Mouse (Mus musculus) cortical plate, adult 2 months (tissue): ENCODE data around the gene Ly6g5c. TPM values are rescaled to one million over a fixed set of nuclear protein-coding genes. Genes with fewer than 3 reads are reported as not detected.

Experiments used
- H3K27ac ChIP-seq: fragments of 200-500 bp; 2 replicates; pipeline ENCODE4 v1.5.1; 2012; ENCODE audit warnings: low read length, control low read depth, inconsistent platforms; ENCODE audit not compliant: insufficient read depth
- H3K4me1 ChIP-seq: fragments of 200-500 bp; 2 replicates; pipeline ENCODE4 v1.6.1; 2011; ENCODE audit warnings: low read length; ENCODE audit not compliant: control insufficient read depth, insufficient read depth
- H3K4me3 ChIP-seq: fragments of 200-500 bp; 2 replicates; pipeline ENCODE4 v1.5.1; 2011; ENCODE audit warnings: mild to moderate bottlenecking, low read length, control low read depth; ENCODE audit not compliant: insufficient read depth
- CTCF ChIP-seq: fragments of 200-500 bp; IDR thresholded peaks from 2 replicates; pipeline ENCODE4 v1.5.1; 2011; ENCODE audit warnings: mild to moderate bottlenecking, control low read depth, low read length; ENCODE audit not compliant: insufficient read depth; ENCODE audit errors: extremely low read depth
- POLR2A ChIP-seq: fragments of 200-500 bp; IDR thresholded peaks from 2 replicates; pipeline ENCODE4 v1.6.1; 2011; ENCODE audit warnings: mild to moderate bottlenecking, low read length, control low read depth; ENCODE audit not compliant: insufficient read depth; ENCODE audit errors: extremely low read depth
- polyA plus RNA-seq: library from polyadenylated mRNA; depleted of rRNA; stranded (reverse); fragments of >200 nt; gene quantifications from 2 replicates; pipeline ENCODE4 v1.2.3, GENCODE M21; 2012; rRNA removed

Ly6g5c gene
- polyA plus RNA-seq, 1 experiment = not detected

DNA sequence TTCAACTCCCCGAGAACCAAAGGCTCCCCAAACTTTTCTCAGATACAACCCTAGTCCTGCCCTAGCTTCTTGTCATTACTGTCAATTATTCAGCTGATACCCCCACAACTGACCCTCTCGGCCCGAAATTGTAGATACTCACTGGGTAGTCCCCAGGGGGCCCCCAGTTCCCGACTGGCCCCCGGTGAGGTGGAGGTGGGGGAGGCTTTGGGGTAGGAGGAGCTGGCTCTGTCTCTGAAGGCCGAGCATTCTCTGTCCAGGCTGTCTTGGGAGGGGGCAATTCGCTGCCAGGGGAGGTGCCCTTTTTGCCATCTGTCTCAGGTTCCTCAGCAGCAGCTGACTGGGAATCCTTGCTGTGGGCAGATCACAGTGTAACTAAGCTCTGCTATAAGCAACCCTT lies 51.6 kb downstream of the Ly6g5c start:
- Histone ChIP-seq H3K4me3 (no peak overlapping the region), H3K27ac (no peak overlapping the region), H3K4me1 (peaks cover 2% of the 10 kb centered on the region; the same call in 1 of the 2 replicates)
- no peak for TF ChIP-seq POLR2A
- TF ChIP-seq CTCF = no peak

DNA sequence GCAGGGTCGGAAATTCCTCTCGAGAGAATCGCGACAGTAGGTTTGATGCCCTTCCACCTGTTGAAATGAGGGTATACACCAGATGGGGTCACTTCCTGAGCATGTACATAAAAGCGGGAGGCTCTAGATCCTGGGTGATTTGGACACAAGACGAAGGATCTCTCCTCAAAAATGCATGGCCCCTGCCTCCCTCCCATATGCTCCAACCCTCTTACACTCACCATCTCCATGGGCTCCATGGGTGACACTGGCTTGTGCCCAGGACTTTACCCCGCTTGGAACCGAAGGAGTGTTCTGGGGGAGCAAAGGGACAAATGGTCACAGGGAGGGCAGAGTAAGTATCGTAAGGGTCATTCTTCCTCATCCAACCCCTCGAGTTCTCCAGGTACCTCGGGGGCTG lies 53.3 kb downstream of the Ly6g5c start:
- Histone ChIP-seq H3K27ac (no peak overlapping the region), H3K4me1 (peaks cover 3% of the 10 kb centered on the region), H3K4me3 (no peak overlapping the region)
- TF ChIP-seq POLR2A = no peak
- no peak for TF ChIP-seq CTCF

Other genes starting within 250 kb of the Ly6g5c start
- gene Cfb, start 245.8 kb upstream of the Ly6g5c start, polyA plus RNA-seq = 0.08 and 0.32 TPM in 2 replicates
- gene Zbtb12, start 228.8 kb upstream of the Ly6g5c start, polyA plus RNA-seq = 4.8 and 4.9 TPM in 2 replicates
- gene Gm20547, start 226.2 kb upstream of the Ly6g5c start, polyA plus RNA-seq = 0.04 and 0.13 TPM in 2 replicates
- gene C2, start 210.0 kb upstream of the Ly6g5c start, polyA plus RNA-seq = 3.2 and 3.4 TPM in 2 replicates
- gene Ehmt2, start 209.8 kb upstream of the Ly6g5c start, polyA plus RNA-seq = 247 and 264 TPM in 2 replicates
- gene Slc44a4, start 193.8 kb upstream of the Ly6g5c start, polyA plus RNA-seq = 0.46 and 0.49 TPM in 2 replicates
- 49.4 and 50.5 TPM in 2 replicates for gene Neu1, start 177.0 kb upstream of the Ly6g5c start, polyA plus RNA-seq
- gene Hspa1b, start 149.0 kb upstream of the Ly6g5c start, polyA plus RNA-seq = 8.4 and 11.6 TPM in 2 replicates
- gene Gm20481, start 138.4 kb upstream of the Ly6g5c start, polyA plus RNA-seq = not detected in 2 replicates
- 12.0 and 14.0 TPM in 2 replicates for gene Hspa1a, start 136.1 kb upstream of the Ly6g5c start, polyA plus RNA-seq
- gene Hspa1l, start 135.6 kb upstream of the Ly6g5c start, polyA plus RNA-seq = 0.50 and 0.59 TPM in 2 replicates
- gene Lsm2, start 126.4 kb upstream of the Ly6g5c start, polyA plus RNA-seq = 36.9 and 37.2 TPM in 2 replicates
- gene Vars, start 107.3 kb upstream of the Ly6g5c start, polyA plus RNA-seq = 43.7 and 46.6 TPM in 2 replicates
- 0.29 and 0.36 TPM in 2 replicates for gene Vwa7, start 91.7 kb upstream of the Ly6g5c start, polyA plus RNA-seq
- 0.94 and 0.96 TPM in 2 replicates for gene Sapcd1, start 80.3 kb upstream of the Ly6g5c start, polyA plus RNA-seq
- 0.58 and 0.72 TPM in 2 replicates for gene Msh5, start 61.5 kb upstream of the Ly6g5c start, polyA plus RNA-seq
- gene Clic1, start 58.3 kb upstream of the Ly6g5c start, polyA plus RNA-seq = 18.4 and 18.7 TPM in 2 replicates
- 25.1 and 26.8 TPM in 2 replicates for gene Ddah2, start 49.2 kb upstream of the Ly6g5c start, polyA plus RNA-seq
- not detected in 2 replicates for gene Ly6g6c, start 42.9 kb upstream of the Ly6g5c start, polyA plus RNA-seq
- gene Mpig6b, start 42.1 kb upstream of the Ly6g5c start, polyA plus RNA-seq = not detected in 2 replicates
- gene Ly6g6e, start 31.4 kb upstream of the Ly6g5c start, polyA plus RNA-seq = 4.8 and 5.5 TPM in 2 replicates
- gene Ly6g6d, start 30.2 kb upstream of the Ly6g5c start, polyA plus RNA-seq = 1.8 and 3.6 TPM in 2 replicates
- 0.44 and 1.1 TPM in 2 replicates for gene Ly6g6f, start 22.7 kb upstream of the Ly6g5c start, polyA plus RNA-seq
- gene Abhd16a, start 19.0 kb upstream of the Ly6g5c start, polyA plus RNA-seq = 147 and 159 TPM in 2 replicates
- 0.91 and 1.3 TPM in 2 replicates for gene Ly6g5b, start 7.1 kb downstream of the Ly6g5c start, polyA plus RNA-seq
- gene Gpank1, start 13.2 kb downstream of the Ly6g5c start, polyA plus RNA-seq = 20.4 and 21.0 TPM in 2 replicates
- 191 and 200 TPM in 2 replicates for gene Csnk2b, start 13.8 kb downstream of the Ly6g5c start, polyA plus RNA-seq
- gene D17H6S53E, start 18.1 kb downstream of the Ly6g5c start, polyA plus RNA-seq = 9.6 and 10.3 TPM in 2 replicates
- 0.13 TPM in 2 replicates for gene Apom, start 23.8 kb downstream of the Ly6g5c start, polyA plus RNA-seq
- 194 and 212 TPM in 2 replicates for gene Bag6, start 26.9 kb downstream of the Ly6g5c start, polyA plus RNA-seq
- 269 and 273 TPM in 2 replicates for gene Prrc2a, start 56.6 kb downstream of the Ly6g5c start, polyA plus RNA-seq
- gene Aif1, start 67.8 kb downstream of the Ly6g5c start, polyA plus RNA-seq = 13.0 and 13.2 TPM in 2 replicates
- 18.9 and 20.2 TPM in 2 replicates for gene Lst1, start 80.2 kb downstream of the Ly6g5c start, polyA plus RNA-seq
- gene Ltb, start 86.2 kb downstream of the Ly6g5c start, polyA plus RNA-seq = 0.71 and 1.5 TPM in 2 replicates
- gene Tnf, start 93.7 kb downstream of the Ly6g5c start, polyA plus RNA-seq = 0.06 and 0.11 TPM in 2 replicates
- 0.19 and 0.32 TPM in 2 replicates for gene Lta, start 97.1 kb downstream of the Ly6g5c start, polyA plus RNA-seq
- gene Gm16181, start 112.6 kb downstream of the Ly6g5c start, polyA plus RNA-seq = not detected in 2 replicates
- gene Atp6v1g2, start 125.4 kb downstream of the Ly6g5c start, polyA plus RNA-seq = 765 and 777 TPM in 2 replicates
- 12.2 and 13.8 TPM in 2 replicates for gene Nfkbil1, start 127.5 kb downstream of the Ly6g5c start, polyA plus RNA-seq
- 382 and 400 TPM in 2 replicates for gene Ddx39b, start 133.5 kb downstream of the Ly6g5c start, polyA plus RNA-seq
- gene H2-D1, start 154.5 kb downstream of the Ly6g5c start, polyA plus RNA-seq = 64.1 and 72.6 TPM in 2 replicates
- 0.68 and 0.88 TPM in 2 replicates for gene H2-Q1, start 212.1 kb downstream of the Ly6g5c start, polyA plus RNA-seq
- gene H2-Q2, start 234.0 kb downstream of the Ly6g5c start, polyA plus RNA-seq = 0.57 and 0.96 TPM in 2 replicates